Mouse (Mus musculus) myocyte (in vitro differentiated cells): ENCODE data around the gene Msh4. TPM values are rescaled to one million over a fixed set of nuclear protein-coding genes. Genes with fewer than 3 reads are reported as not detected.
"Not testable (repeated sequence)": the region's sequence is repeated elsewhere in the genome, so short reads cannot be mapped to it uniquely, and the experiment has no call there.

Experiments
- H3K27me3 ChIP-seq: one replicate; pipeline ENCODE4 v1.6.1; 2011; ENCODE audit not compliant: control insufficient read depth, insufficient read depth, insufficient read length
- H3K36me3 ChIP-seq: one replicate; pipeline ENCODE4 v1.6.1; 2011; ENCODE audit not compliant: control insufficient read depth, insufficient read depth
- H3K4me2 ChIP-seq: one replicate; pipeline ENCODE4 v1.6.1; 2011; ENCODE audit warnings: low read depth, control low read depth
- H3K4me3 ChIP-seq: one replicate; pipeline ENCODE4 v1.5.1; 2011; ENCODE audit warnings: mild to moderate bottlenecking, control low read depth, moderate library complexity
- H3K79me2 ChIP-seq: one replicate; pipeline ENCODE4 v1.6.1; 2011; ENCODE audit not compliant: control insufficient read depth, insufficient read depth
- H3ac ChIP-seq: one replicate; pipeline ENCODE4 v1.6.1; 2011; ENCODE audit not compliant: control insufficient read depth, insufficient read length
- CEBPB ChIP-seq: IDR thresholded peaks from 2 replicates; pipeline ENCODE4 v1.6.1; 2011; ENCODE audit warnings: mild to moderate bottlenecking, moderate library complexity; ENCODE audit not compliant: poor library complexity, insufficient read depth, severe bottlenecking
- E2F4 ChIP-seq: IDR thresholded peaks from one replicate; pipeline ENCODE4 v1.6.1; 2011; ENCODE audit warnings: mild to moderate bottlenecking, control low read depth, moderate library complexity; ENCODE audit not compliant: insufficient read depth
- MAX ChIP-seq: IDR thresholded peaks from one replicate; pipeline ENCODE4 v1.6.1; 2011; ENCODE audit warnings: low read depth, mild to moderate bottlenecking, control low read depth
- MYOD1 ChIP-seq, 3 experiments: IDR thresholded peaks; one replicate each; pipeline ENCODE4 v1.6.1; 2011; ENCODE audit warnings: control low read depth in 2 of 3, low read depth in 2 of 3, mild to moderate bottlenecking in 2 of 3, moderate library complexity in 1 of 3; ENCODE audit not compliant: insufficient read length in 2 of 3, control insufficient read depth in 1 of 3
- MYOG ChIP-seq, 3 experiments: IDR thresholded peaks; one replicate each; pipeline ENCODE4 v1.6.1; 2011; ENCODE audit warnings: control low read depth in 2 of 3, low read depth in 2 of 3, mild to moderate bottlenecking in 2 of 3; ENCODE audit not compliant: insufficient read length in 2 of 3, control insufficient read depth in 1 of 3, insufficient read depth in 1 of 3
- POLR2A ChIP-seq: IDR thresholded peaks from one replicate; pipeline ENCODE4 v1.6.1; 2011; ENCODE audit warnings: low read depth, mild to moderate bottlenecking, control low read depth, moderate library complexity; ENCODE audit not compliant: insufficient read length
- POLR2AphosphoS2 ChIP-seq: IDR thresholded peaks from one replicate; pipeline ENCODE4 v1.6.1; 2011; ENCODE audit warnings: low read depth, control low read depth; ENCODE audit not compliant: insufficient read length
- REST ChIP-seq: IDR thresholded peaks from one replicate; pipeline ENCODE4 v1.6.1; 2011; ENCODE audit warnings: mild to moderate bottlenecking, control low read depth, moderate library complexity; ENCODE audit not compliant: insufficient read depth, insufficient read length
- SRF ChIP-seq: IDR thresholded peaks from one replicate; pipeline ENCODE4 v1.6.1; 2011; ENCODE audit warnings: low read depth; ENCODE audit not compliant: control insufficient read depth, insufficient read length
- TCF12 ChIP-seq: IDR thresholded peaks from one replicate; pipeline ENCODE4 v1.6.1; 2011; ENCODE audit warnings: mild to moderate bottlenecking, control low read depth; ENCODE audit not compliant: poor library complexity, insufficient read depth, severe bottlenecking
- TCF3 ChIP-seq: IDR thresholded peaks from one replicate; pipeline ENCODE4 v1.6.1; 2011; ENCODE audit warnings: low read depth, control low read depth; ENCODE audit not compliant: insufficient read length
- USF1 ChIP-seq: IDR thresholded peaks from one replicate; pipeline ENCODE4 v1.6.1; 2011; ENCODE audit warnings: low read depth, mild to moderate bottlenecking, control low read depth, moderate library complexity
- polyA plus RNA-seq: library from polyadenylated mRNA; unstranded; fragments of >200 nt; fragmentation: generic; extraction: Trizol; gene quantifications from one replicate; pipeline ENCODE4 v1.2.1, GENCODE M21; 2012; ENCODE audit warnings: missing spikeins

Gene Msh4
- polyA plus RNA-seq, 1 experiment: 0.02 TPM

- Histone ChIP-seq H3K36me3 (no peaks in the 10 kb centered on the region), H3ac (no peak overlapping the region), H3K79me2 (no peaks in the 10 kb centered on the region), H3K27me3 (no peaks in the 10 kb centered on the region), H3K4me2 (no peak overlapping the region), H3K4me3 (no peak overlapping the region)
- TF ChIP-seq CEBPB (no peak), MYOG (IDR thresholded peaks at IDR 0.05; ENCODE audit: control insufficient read depth in 1 of 3, insufficient read depth in 1 of 3, insufficient read length in 2 of 3, low read depth in 2 of 3) (no peak)
Observed at GRCm38 (mm10) chr3:153834071-153834470, 71.9 kb downstream of the Msh4 start.

GRCm38 (mm10) chr3:153832654-153832945 is 73.3 kb downstream of the Msh4 start:
- Histone ChIP-seq H3K79me2 (no peaks in the 10 kb centered on the region), H3K4me3 (no peak overlapping the region), H3K27me3 (no peaks in the 10 kb centered on the region), H3K36me3 (no peaks in the 10 kb centered on the region), H3ac (no peak overlapping the region), H3K4me2 (no peak overlapping the region)
- TF ChIP-seq TCF12 (no peak), POLR2AphosphoS2 (no peak), USF1 (no peak), MAX (no peak), TCF3 (no peak), CEBPB (no peak), MYOG (IDR thresholded peaks at IDR 0.05; ENCODE audit: control insufficient read depth in 1 of 3, insufficient read depth in 1 of 3, insufficient read length in 2 of 3, low read depth in 2 of 3) (no peak), E2F4 (no peak), POLR2A (no peak), REST (no peak), MYOD1 (IDR thresholded peaks at IDR 0.05; ENCODE audit: control insufficient read depth in 1 of 3, insufficient read length in 2 of 3, low read depth in 2 of 3) (no peak), SRF (no peak)

GRCm38 (mm10) chr3:153831873-153832653 is 73.9 kb downstream of the Msh4 start:
- Histone ChIP-seq H3K27me3 (no peaks in the 10 kb centered on the region), H3K79me2 (no peaks in the 10 kb centered on the region), H3K4me2 (no peak overlapping the region), H3K36me3 (no peaks in the 10 kb centered on the region), H3ac (no peak overlapping the region), H3K4me3 (no peak overlapping the region)
- no peak for TF ChIP-seq POLR2A
- TF ChIP-seq SRF: no peak
- no peak for TF ChIP-seq MYOG (IDR thresholded peaks at IDR 0.05; ENCODE audit: control insufficient read depth in 1 of 3, insufficient read depth in 1 of 3, insufficient read length in 2 of 3, low read depth in 2 of 3)
- no peak for TF ChIP-seq E2F4
- TF ChIP-seq POLR2AphosphoS2: no peak
- no peak for TF ChIP-seq TCF3

GRCm38 (mm10) chr3:153831014-153831872 is 74.7 kb downstream of the Msh4 start:
- no peak for TF ChIP-seq MYOD1 (IDR thresholded peaks at IDR 0.05; ENCODE audit: control insufficient read depth in 1 of 3, insufficient read length in 2 of 3, low read depth in 2 of 3)
- no peak for TF ChIP-seq REST
- TF ChIP-seq POLR2AphosphoS2: no peak
- TF ChIP-seq TCF12: no peak
- no peak for TF ChIP-seq TCF3
- no peak for TF ChIP-seq USF1
- no peak for TF ChIP-seq POLR2A
- no peak for TF ChIP-seq CEBPB
- no peak for TF ChIP-seq MYOG (IDR thresholded peaks at IDR 0.05; ENCODE audit: control insufficient read depth in 1 of 3, insufficient read depth in 1 of 3, insufficient read length in 2 of 3, low read depth in 2 of 3)
- no peak for TF ChIP-seq E2F4
- no peak for TF ChIP-seq SRF
- TF ChIP-seq MAX: no peak
- no peaks in the 10 kb centered on the region for H3K79me2 ChIP-seq
- no peaks in the 10 kb centered on the region for H3K36me3 ChIP-seq
- no peak overlapping the region for H3K4me3 ChIP-seq
- H3K4me2 ChIP-seq: no peak overlapping the region
- H3ac ChIP-seq: no peak overlapping the region
- no peaks in the 10 kb centered on the region for H3K27me3 ChIP-seq

GRCm38 (mm10) chr3:153829788-153830187 is 76.2 kb downstream of the Msh4 start:
- H3K4me3 ChIP-seq, H3K36me3 ChIP-seq, H3ac ChIP-seq, H3K27me3 ChIP-seq, H3K4me2 ChIP-seq, H3K79me2 ChIP-seq: not testable (repeated sequence)
